Mouse (Mus musculus) cortical plate, adult 2 months (tissue): Measurements from ENCODE around the gene Cgas. TPM values are rescaled to one million over a fixed set of nuclear protein-coding genes. Genes with fewer than 3 reads are reported as not detected.
A peak's percentile ranks its signal among the peaks of the same experiment; 100 is the strongest.

Experiments used
- H3K27ac ChIP-seq: fragments of 200-500 bp; 2 replicates; pipeline ENCODE4 v1.5.1; 2012; ENCODE audit warnings: low read length, control low read depth, inconsistent platforms; ENCODE audit not compliant: insufficient read depth
- H3K4me1 ChIP-seq: fragments of 200-500 bp; 2 replicates; pipeline ENCODE4 v1.6.1; 2011; ENCODE audit warnings: low read length; ENCODE audit not compliant: control insufficient read depth, insufficient read depth
- H3K4me3 ChIP-seq: fragments of 200-500 bp; 2 replicates; pipeline ENCODE4 v1.5.1; 2011; ENCODE audit warnings: mild to moderate bottlenecking, low read length, control low read depth; ENCODE audit not compliant: insufficient read depth
- CTCF ChIP-seq: fragments of 200-500 bp; IDR thresholded peaks from 2 replicates; pipeline ENCODE4 v1.5.1; 2011; ENCODE audit warnings: mild to moderate bottlenecking, control low read depth, low read length; ENCODE audit not compliant: insufficient read depth; ENCODE audit errors: extremely low read depth
- POLR2A ChIP-seq: fragments of 200-500 bp; IDR thresholded peaks from 2 replicates; pipeline ENCODE4 v1.6.1; 2011; ENCODE audit warnings: mild to moderate bottlenecking, low read length, control low read depth; ENCODE audit not compliant: insufficient read depth; ENCODE audit errors: extremely low read depth
- polyA plus RNA-seq: library from polyadenylated mRNA; depleted of rRNA; stranded (reverse); fragments of >200 nt; gene quantifications from 2 replicates; pipeline ENCODE4 v1.2.3, GENCODE M21; 2012

Cgas gene
- polyA plus RNA-seq, 1 experiment = 0.61 TPM

DNA sequence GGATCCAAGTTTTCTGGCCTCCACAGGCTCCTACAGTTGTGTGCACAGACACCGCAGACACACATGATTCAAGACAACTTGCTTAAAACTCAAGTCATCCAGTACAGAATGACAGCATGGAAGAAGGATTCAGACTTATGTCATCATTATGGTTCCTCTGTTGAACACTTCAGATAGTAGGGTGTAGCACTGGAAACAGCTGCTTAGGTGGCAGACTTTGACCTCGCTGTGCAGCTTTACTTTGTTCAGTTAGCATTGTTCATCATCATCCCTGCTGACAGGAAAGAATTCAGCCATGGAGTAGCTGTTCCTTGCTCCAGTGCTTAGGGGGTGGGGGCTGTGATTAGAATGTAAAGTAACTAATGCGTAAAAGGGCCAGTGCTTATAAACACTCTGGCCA is 22.7 kb upstream of the Cgas start:
- TF ChIP-seq CTCF (no peak), POLR2A (no peak)
- H3K4me3 ChIP-seq = no peak overlapping the region
- H3K27ac ChIP-seq = no peak overlapping the region

DNA sequence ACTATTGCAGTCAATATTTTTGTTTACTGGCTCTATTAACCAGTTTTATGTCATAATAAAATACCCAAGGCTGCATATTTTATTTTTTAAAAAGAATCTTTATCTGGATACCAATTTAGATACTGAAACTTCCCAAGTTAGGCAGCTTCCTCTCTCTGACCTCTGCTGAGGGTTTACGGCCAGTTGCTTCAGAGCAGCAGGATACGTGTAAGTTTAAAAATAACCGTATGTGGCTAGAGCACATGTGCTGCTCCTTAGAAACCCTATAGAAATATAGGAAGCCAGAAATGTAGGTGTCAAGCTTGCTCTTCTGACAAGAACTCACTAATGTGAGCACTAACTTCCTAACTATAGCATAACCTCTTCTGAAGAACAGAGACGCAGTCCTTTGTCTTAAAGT is 20.3 kb upstream of the Cgas start:
- TF ChIP-seq CTCF (no peak), POLR2A (no peak)
- H3K4me1 ChIP-seq = no peaks in the 10 kb centered on the region
- no peak overlapping the region for H3K4me3 ChIP-seq
- H3K27ac ChIP-seq = no peak overlapping the region

More for the DNA sequence above, 22.7 kb upstream of the Cgas start:
- no peaks in the 10 kb centered on the region for H3K4me1 ChIP-seq

DNA sequence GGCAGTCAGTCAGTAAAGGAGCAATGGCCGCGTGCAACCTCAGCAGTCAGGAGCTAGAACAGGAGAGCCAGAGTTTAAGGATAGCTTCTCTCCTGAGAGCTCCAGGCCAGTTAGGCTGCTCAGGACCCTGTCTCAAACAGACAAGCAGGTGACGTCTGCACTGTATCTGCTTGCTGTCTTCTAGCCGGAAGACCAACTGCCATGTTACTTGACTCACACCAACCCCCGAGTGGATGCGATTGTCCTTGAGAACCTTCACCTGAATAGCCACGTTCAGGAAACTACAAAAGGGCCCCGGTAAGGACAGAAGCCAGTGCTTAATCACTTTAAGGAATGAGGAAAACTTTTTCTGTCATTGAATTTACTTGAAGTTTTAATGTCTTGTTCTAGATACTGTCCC is 14.0 kb upstream of the Cgas start:
- Histone ChIP-seq H3K4me3 (no peak overlapping the region), H3K27ac (no peak overlapping the region), H3K4me1 (no peaks in the 10 kb centered on the region)
- TF ChIP-seq CTCF (no peak), POLR2A (no peak)

DNA sequence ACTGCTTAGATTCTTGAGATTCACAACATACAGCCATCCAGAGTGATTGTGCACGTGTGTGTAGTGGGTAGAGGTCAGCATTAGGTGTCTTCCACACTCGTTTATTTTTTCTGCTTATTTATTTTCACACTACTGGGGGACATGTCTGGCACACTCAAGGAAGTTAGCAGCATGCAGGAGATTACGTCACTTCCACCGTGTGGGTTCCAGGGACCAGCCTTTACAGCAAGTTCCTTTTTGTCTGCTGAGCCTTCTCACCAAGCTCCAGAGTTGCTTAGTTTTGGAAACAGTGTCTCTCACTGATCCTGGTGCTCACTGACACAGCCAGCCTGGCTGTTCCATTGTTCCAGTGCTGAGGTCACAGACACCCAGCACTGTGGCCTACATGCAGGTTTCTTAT is 8.3 kb upstream of the Cgas start:
- TF ChIP-seq CTCF (no peak), POLR2A (no peak)
- Histone ChIP-seq H3K4me1 (no peaks in the 10 kb centered on the region), H3K27ac (no peak overlapping the region), H3K4me3 (no peak overlapping the region)

DNA sequence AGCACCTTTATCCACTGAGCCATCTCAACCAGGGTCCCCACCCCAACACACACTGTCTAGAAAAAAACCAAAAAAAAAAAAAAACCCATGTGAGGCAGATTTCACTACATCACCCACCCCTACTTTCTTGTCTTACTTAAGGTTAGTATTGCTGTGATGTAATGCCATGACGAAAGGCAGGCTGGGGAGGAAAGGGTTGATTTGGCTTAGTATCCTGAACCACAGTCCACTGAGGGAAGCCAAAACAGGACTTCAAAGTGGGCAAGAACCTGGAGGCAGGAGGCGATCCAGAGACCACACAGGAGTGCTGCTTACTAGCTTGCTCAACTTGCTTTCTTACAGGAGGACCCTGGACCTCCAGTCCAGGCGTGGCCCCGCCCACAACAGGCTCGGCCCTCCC is 7.4 kb upstream of the Cgas start:
- TF ChIP-seq POLR2A = no peak
- no peak for TF ChIP-seq CTCF
- Histone ChIP-seq H3K27ac (no peak overlapping the region), H3K4me1 (no peaks in the 10 kb centered on the region), H3K4me3 (no peak overlapping the region)

DNA sequence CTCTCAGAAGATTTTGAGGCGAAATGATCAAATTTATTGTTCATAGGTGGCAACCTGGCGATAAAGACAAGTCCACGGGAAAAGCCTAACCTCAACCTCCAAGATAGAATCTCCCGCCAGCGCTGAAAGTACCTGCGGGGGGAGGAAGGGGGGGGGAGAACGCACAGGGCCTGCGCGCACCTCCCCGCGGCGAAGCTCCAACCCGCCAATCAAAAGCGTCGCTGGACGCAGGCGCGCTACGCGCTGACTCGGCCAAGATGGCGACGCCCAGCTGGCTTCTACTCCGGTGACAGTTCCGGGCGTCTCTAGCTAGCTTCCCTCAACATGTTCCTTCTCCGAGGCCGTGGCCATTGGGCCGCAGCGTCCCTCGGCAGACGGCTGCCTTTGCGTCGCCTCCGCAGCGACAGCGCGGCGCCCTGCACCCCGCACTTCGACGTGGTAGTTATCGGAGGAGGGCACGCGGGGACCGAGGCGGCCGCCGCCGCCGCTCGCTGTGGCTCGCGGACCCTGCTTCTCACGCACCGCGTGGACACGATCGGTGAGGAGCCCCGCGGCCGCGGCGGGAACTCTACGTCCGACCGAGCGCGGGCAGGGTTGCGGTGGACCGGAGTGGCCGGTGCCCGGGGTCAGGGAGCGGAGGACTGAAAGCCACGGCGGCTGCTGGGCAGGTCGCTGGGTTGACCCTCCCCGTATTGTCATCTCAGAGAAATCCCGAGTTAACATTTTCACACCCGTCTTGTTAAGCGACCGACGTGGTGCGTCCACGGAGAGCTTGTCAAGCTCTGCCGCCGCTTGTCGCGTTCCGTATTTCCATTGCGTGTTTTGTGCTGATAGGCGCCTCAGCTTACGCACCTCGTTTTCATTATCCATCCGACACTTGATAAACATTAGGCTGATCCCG is 5.2 kb upstream of the Cgas start, which contains the start of the genes Mto1 and Gm17324:
Gene Mto1 (plus strand): TSS at position 236 of the 901 bp plus-strand sequence.
Gene Gm17324 (minus strand): TSS at position 814 of the 901 bp plus-strand sequence.
- no peaks in the 10 kb centered on the region for H3K4me1 ChIP-seq
- TF ChIP-seq POLR2A (peak; percentile 95), CTCF (no peak)
- peak within 1 kb of the TSS; percentile 64 for H3K27ac ChIP-seq
- H3K4me3 ChIP-seq = peak within 1 kb of the TSS; percentile 63

DNA sequence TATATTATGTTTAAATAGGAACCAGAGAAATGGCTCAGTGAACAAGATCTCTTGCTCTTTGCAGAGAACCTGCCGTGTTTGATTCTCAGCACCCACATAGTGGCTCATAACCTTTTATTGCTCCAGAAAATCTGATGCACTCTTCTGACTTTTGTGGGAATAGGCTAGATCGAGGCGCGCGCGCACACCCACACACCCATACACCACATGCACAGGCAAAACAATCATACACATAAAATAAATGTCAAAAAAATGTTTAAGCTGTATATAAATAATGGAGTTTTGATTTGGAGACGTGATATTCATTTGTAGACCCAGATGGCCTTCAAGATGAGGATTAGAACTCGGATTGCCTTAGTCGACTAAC is 4.6 kb upstream of the Cgas start:
- Histone ChIP-seq H3K4me3 (peak overlapping the region; percentile 63), H3K27ac (no peak overlapping the region), H3K4me1 (no peaks in the 10 kb centered on the region)
- TF ChIP-seq POLR2A (no peak), CTCF (no peak)

DNA sequence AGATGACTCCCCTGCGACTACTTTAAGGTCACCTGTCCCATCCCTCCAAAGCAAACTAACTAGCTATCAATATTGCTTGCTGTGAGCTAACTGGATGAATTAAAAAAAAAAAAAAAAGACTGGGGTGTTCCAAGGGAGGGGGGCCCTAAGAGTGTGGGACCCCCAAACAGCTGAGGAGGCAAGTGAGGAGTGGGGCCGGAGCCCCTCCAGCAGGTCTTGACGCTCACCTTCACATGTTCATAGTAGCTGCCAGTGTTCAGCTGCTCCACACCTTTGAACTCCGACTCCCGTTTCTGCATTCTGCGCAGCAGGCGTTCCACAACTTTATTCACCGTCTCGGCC is 829 bp downstream of the Cgas start:
- Histone ChIP-seq H3K4me1 (no peaks in the 10 kb centered on the region), H3K27ac (no peak overlapping the region), H3K4me3 (0 out of 2 replicates have a peak overlapping the region, but pooled peaks have one; percentile 19)
- TF ChIP-seq POLR2A (no peak), CTCF (no peak)

DNA sequence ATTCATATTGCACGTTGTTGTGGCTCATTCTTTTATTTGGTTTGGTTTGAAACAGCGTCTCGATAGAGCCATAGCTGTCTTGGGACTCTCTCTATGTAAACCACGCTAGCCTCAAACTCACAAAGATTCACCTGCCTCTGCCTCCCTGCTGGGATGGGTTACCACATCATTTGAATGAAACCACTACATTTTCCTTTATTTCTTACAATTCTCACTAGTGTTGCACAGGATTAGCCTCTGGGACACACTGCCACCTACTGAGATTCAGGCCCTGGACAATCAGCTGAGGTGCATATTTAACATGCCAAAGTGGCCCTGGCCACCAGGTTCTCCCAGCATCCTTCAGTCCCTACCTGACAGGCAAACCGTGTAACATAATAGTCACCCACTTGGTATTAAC is 3.6 kb downstream of the Cgas start:
- TF ChIP-seq CTCF = no peak
- no peak for TF ChIP-seq POLR2A
- Histone ChIP-seq H3K4me1 (no peaks in the 10 kb centered on the region), H3K4me3 (no peak overlapping the region), H3K27ac (no peak overlapping the region)

DNA sequence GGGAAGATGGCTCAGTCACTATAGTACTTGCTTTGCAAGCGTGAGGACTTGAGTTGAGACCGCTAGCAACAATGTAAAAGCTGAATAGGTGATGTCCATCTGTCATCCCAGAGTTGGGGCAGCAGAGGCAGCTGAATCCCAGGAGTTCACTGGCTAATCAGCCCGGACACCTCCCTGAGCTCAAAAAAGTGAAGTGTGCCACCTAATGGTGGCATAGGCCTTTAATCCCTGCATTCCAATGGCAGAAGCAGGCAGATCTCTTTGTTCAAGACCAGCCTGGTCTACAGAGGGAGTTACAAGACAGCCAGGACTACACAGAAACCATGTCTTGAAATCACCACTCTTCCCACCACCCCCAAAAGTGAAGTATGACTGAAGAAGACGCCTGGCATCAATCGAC is 10.6 kb downstream of the Cgas start:
- Histone ChIP-seq H3K4me3 (no peak overlapping the region), H3K4me1 (no peaks in the 10 kb centered on the region), H3K27ac (no peak overlapping the region)
- TF ChIP-seq CTCF = no peak
- TF ChIP-seq POLR2A = no peak
